Mouse (Mus musculus) spleen, postnatal 10 days (tissue): ENCODE results near the gene March11.

Source experiments
- DNase-seq, 2 experiments: peaks; one replicate each; pipeline ENCODE4 v3.0.0; 2021 to 2022; ENCODE audit warnings: low spot score in 2 of 2

Gene March11

GRCm38 (mm10) chr15:26374232-26374631 lies 65.4 kb downstream of the March11 start:
- DNase-seq, result no peak

GRCm38 (mm10) chr15:26374946-26375345 lies 66.1 kb downstream of the March11 start:
- DNase-seq, result no peak

GRCm38 (mm10) chr15:26377355-26377754 lies 68.5 kb downstream of the March11 start:
- no peak for DNase-seq

- no peak for DNase-seq
These were observed 70.0 kb downstream of the March11 start for GRCm38 (mm10) chr15:26378879-26379278.

GRCm38 (mm10) chr15:26379831-26380230 lies 71.0 kb downstream of the March11 start:
- no peak for DNase-seq

GRCm38 (mm10) chr15:26380844-26381243 lies 72.0 kb downstream of the March11 start:
- DNase-seq, result no peak

- no peak for DNase-seq
These were observed 81.2 kb downstream of the March11 start for GRCm38 (mm10) chr15:26390001-26390400.

GRCm38 (mm10) chr15:26396556-26396955 lies 87.7 kb downstream of the March11 start:
- DNase-seq, result no peak

- no peak for DNase-seq
These were observed 116.4 kb downstream of the March11 start for GRCm38 (mm10) chr15:26425284-26425683.

- DNase-seq, result no peak
These were observed 117.4 kb downstream of the March11 start for GRCm38 (mm10) chr15:26426231-26426630.

GRCm38 (mm10) chr15:26430565-26430964 lies 121.7 kb downstream of the March11 start:
- DNase-seq, result no peak

- no peak for DNase-seq
These were observed 123.8 kb downstream of the March11 start for GRCm38 (mm10) chr15:26432676-26433075.

GRCm38 (mm10) chr15:26435725-26436124 lies 126.9 kb downstream of the March11 start:
- DNase-seq, result no peak

GRCm38 (mm10) chr15:26437113-26437512 lies 128.3 kb downstream of the March11 start:
- no peak for DNase-seq
